Mouse (Mus musculus) limb, embryonic 15.5 days (tissue): ENCODE data around the gene Rps8. TPM values are rescaled to one million over a fixed set of nuclear protein-coding genes. Genes with fewer than 3 reads are reported as not detected.

Experiments used
- ATAC-seq: fragments of 200-750 bp; cut with Nextera tagmentation; 2 replicates; pipeline ENCODE4 v1.8.0; 2017; ENCODE audit warnings: low read depth, moderate TSS enrichment; ENCODE audit not compliant: insufficient number of reproducible peaks, low FRiP score, low TSS enrichment
- H3K27ac ChIP-seq: fragments of 300-500 bp; sonication (generic); 2 replicates; pipeline ENCODE4 v1.5.1; 2015; ENCODE audit warnings: moderate library complexity, mild to moderate bottlenecking, inconsistent platforms
- H3K27me3 ChIP-seq: fragments of 300-500 bp; sonication (generic); 2 replicates; pipeline ENCODE4 v1.6.1; 2015; ENCODE audit warnings: inconsistent platforms
- H3K36me3 ChIP-seq: fragments of 300-500 bp; sonication (generic); 2 replicates; pipeline ENCODE4 v1.6.1; 2015; ENCODE audit warnings: inconsistent platforms
- H3K4me1 ChIP-seq: fragments of 300-500 bp; sonication (generic); 2 replicates; pipeline ENCODE4 v1.6.1; 2015; ENCODE audit warnings: inconsistent platforms
- H3K4me2 ChIP-seq: fragments of 300-500 bp; sonication (generic); 2 replicates; pipeline ENCODE4 v1.6.1; 2015; ENCODE audit warnings: mild to moderate bottlenecking, inconsistent platforms
- H3K4me3 ChIP-seq: fragments of 300-500 bp; sonication (generic); 2 replicates; pipeline ENCODE4 v1.5.1; 2015; ENCODE audit warnings: mild to moderate bottlenecking, inconsistent platforms
- H3K9ac ChIP-seq: fragments of 300-500 bp; sonication (generic); 2 replicates; pipeline ENCODE4 v1.6.1; 2015; ENCODE audit warnings: inconsistent platforms
- H3K9me3 ChIP-seq: fragments of 300-500 bp; sonication (generic); 2 replicates; pipeline ENCODE4 v1.6.1; 2016; ENCODE audit warnings: inconsistent platforms
- WGBS: fragments of 180-500 bp; shearing (Covaris S2); methylation state at CpG from one replicate; pipeline ENCODE4 v1.1.7; 2015; 5-methylcytosine and 5-hydroxymethylcytosine counted together
- polyA plus RNA-seq: library from polyadenylated mRNA; unstranded; fragments of >200 nt; fragmentation: Nextera tagmentation; extraction: Ambion mirVana; gene quantifications from 2 replicates; pipeline ENCODE4 v1.2.1, GENCODE M21; 2015

The Rps8 gene
- polyA plus RNA-seq, 1 experiment from 2014 or later: 994 TPM

GRCm38 (mm10) chr4:117146176-117146575, 9.9 kb downstream of the Rps8 start:
- no peak overlapping the region for H3K27ac ChIP-seq
- H3K9me3 ChIP-seq: no peaks in the 10 kb centered on the region
- H3K27me3 ChIP-seq: no peaks in the 10 kb centered on the region
- H3K4me1 ChIP-seq: no peaks in the 10 kb centered on the region
- ATAC-seq: no peak
- H3K36me3 ChIP-seq: peaks cover 20% of the 10 kb centered on the region
- H3K4me3 ChIP-seq: no peak overlapping the region
- no peak overlapping the region for H3K4me2 ChIP-seq
- no peak overlapping the region for H3K9ac ChIP-seq
- WGBS: 33% methylated on average over 15 of the region's 15 CpGs

GRCm38 (mm10) chr4:117145248-117145647, 10.8 kb downstream of the Rps8 start:
- Histone ChIP-seq H3K9ac (no peak overlapping the region), H3K27ac (no peak overlapping the region), H3K27me3 (no peaks in the 10 kb centered on the region), H3K4me2 (no peak overlapping the region), H3K4me3 (no peak overlapping the region), H3K36me3 (peaks cover 11% of the 10 kb centered on the region), H3K4me1 (no peaks in the 10 kb centered on the region), H3K9me3 (no peaks in the 10 kb centered on the region)
- 90% methylated on average over 13 of the region's 13 CpGs for WGBS
- ATAC-seq: no peak

GRCm38 (mm10) chr4:117143023-117143422, 13.0 kb downstream of the Rps8 start:
- Histone ChIP-seq H3K4me1 (no peaks in the 10 kb centered on the region), H3K9me3 (no peaks in the 10 kb centered on the region), H3K9ac (no peak overlapping the region), H3K36me3 (no peaks in the 10 kb centered on the region), H3K27ac (no peak overlapping the region), H3K27me3 (no peaks in the 10 kb centered on the region), H3K4me2 (no peak overlapping the region), H3K4me3 (no peak overlapping the region)
- no peak for ATAC-seq
- 50% methylated on average over 7 of the region's 7 CpGs for WGBS

- WGBS: 36% methylated on average over 4 of the region's 4 CpGs
These were observed 15.4 kb downstream of the Rps8 start for GRCm38 (mm10) chr4:117140613-117141012.

GRCm38 (mm10) chr4:117139217-117139612, 16.8 kb downstream of the Rps8 start:
- Histone ChIP-seq H3K4me3 (no peak overlapping the region), H3K27ac (no peak overlapping the region), H3K36me3 (no peaks in the 10 kb centered on the region), H3K27me3 (no peaks in the 10 kb centered on the region), H3K4me2 (no peak overlapping the region), H3K9me3 (no peaks in the 10 kb centered on the region), H3K9ac (no peak overlapping the region), H3K4me1 (peaks cover 1% of the 10 kb centered on the region)
- 2% methylated on average over 2 of the region's 2 CpGs for WGBS
- no peak for ATAC-seq

More at GRCm38 (mm10) chr4:117140613-117141012, 15.4 kb downstream of the Rps8 start:
- no peak for ATAC-seq
- no peak overlapping the region for H3K27ac ChIP-seq
- no peak overlapping the region for H3K4me3 ChIP-seq
- no peak overlapping the region for H3K9ac ChIP-seq
- no peaks in the 10 kb centered on the region for H3K9me3 ChIP-seq
- no peaks in the 10 kb centered on the region for H3K27me3 ChIP-seq
- no peaks in the 10 kb centered on the region for H3K36me3 ChIP-seq
- no peaks in the 10 kb centered on the region for H3K4me1 ChIP-seq
- no peak overlapping the region for H3K4me2 ChIP-seq

GRCm38 (mm10) chr4:117138295-117139216, 17.5 kb downstream of the Rps8 start:
- H3K4me3 ChIP-seq: no peak overlapping the region
- no peak overlapping the region for H3K4me2 ChIP-seq
- no peaks in the 10 kb centered on the region for H3K36me3 ChIP-seq
- peaks cover 4% of the 10 kb centered on the region for H3K4me1 ChIP-seq
- H3K9me3 ChIP-seq: no peaks in the 10 kb centered on the region
- H3K27ac ChIP-seq: no peak overlapping the region
- WGBS: 62% methylated on average over 16 of the region's 17 CpGs
- no peak for ATAC-seq
- no peaks in the 10 kb centered on the region for H3K27me3 ChIP-seq
- H3K9ac ChIP-seq: no peak overlapping the region

GRCm38 (mm10) chr4:117136034-117136433, 20.0 kb downstream of the Rps8 start:
- WGBS: 27% methylated on average over 8 of the region's 8 CpGs
- no peak for ATAC-seq
- Histone ChIP-seq H3K4me1 (peaks cover 16% of the 10 kb centered on the region), H3K27me3 (peaks cover 18% of the 10 kb centered on the region), H3K4me2 (no peak overlapping the region), H3K9me3 (no peaks in the 10 kb centered on the region), H3K9ac (no peak overlapping the region), H3K4me3 (no peak overlapping the region), H3K36me3 (peaks cover under 1% of the 10 kb centered on the region; the same call in 1 of the 2 replicates), H3K27ac (no peak overlapping the region)

- Histone ChIP-seq H3K9me3 (no peaks in the 10 kb centered on the region), H3K27me3 (peaks cover 18% of the 10 kb centered on the region), H3K4me1 (peaks cover 16% of the 10 kb centered on the region), H3K27ac (no peak overlapping the region), H3K36me3 (peaks cover 12% of the 10 kb centered on the region), H3K4me3 (no peak overlapping the region), H3K4me2 (no peak overlapping the region), H3K9ac (no peak overlapping the region)
- 33% methylated on average over 2 of the region's 2 CpGs for WGBS
- ATAC-seq: no peak
These were observed 21.4 kb downstream of the Rps8 start for GRCm38 (mm10) chr4:117134601-117134995.

GRCm38 (mm10) chr4:117133817-117134600, 22.0 kb downstream of the Rps8 start, which contains the start of gene Plk3:
Gene Plk3 (minus strand): TSS chr4:117133963.
- peak within 1 kb of the TSS; percentile 81 for H3K4me3 ChIP-seq
- peaks cover 15% of the 10 kb centered on the region for H3K36me3 ChIP-seq
- H3K4me1 ChIP-seq: peaks cover 16% of the 10 kb centered on the region
- 2% methylated on average over 31 of the region's 48 CpGs for WGBS
- H3K27ac ChIP-seq: peak within 1 kb of the TSS; percentile 54
- peak; percentile 85 for ATAC-seq
- peak within 1 kb of the TSS; percentile 91 for H3K4me2 ChIP-seq
- no peaks in the 10 kb centered on the region for H3K9me3 ChIP-seq
- H3K27me3 ChIP-seq: peaks cover 18% of the 10 kb centered on the region
- peak within 1 kb of the TSS; percentile 54 for H3K9ac ChIP-seq

- Histone ChIP-seq H3K9me3 (no peaks in the 10 kb centered on the region), H3K4me1 (peaks cover 16% of the 10 kb centered on the region), H3K27ac (peak overlapping the region; percentile 38; the same call in 1 of the 2 replicates), H3K27me3 (peaks cover 18% of the 10 kb centered on the region), H3K9ac (peak overlapping the region; percentile 54), H3K4me3 (peak overlapping the region; percentile 81), H3K4me2 (peak overlapping the region; percentile 91), H3K36me3 (peaks cover 21% of the 10 kb centered on the region)
- ATAC-seq: 0 out of 2 replicates have a peak, but pooled peaks have one; percentile 0
- 0% methylated on average over 42 of the region's 42 CpGs for WGBS
These were observed 22.7 kb downstream of the Rps8 start for GRCm38 (mm10) chr4:117133366-117133796.

- H3K9ac ChIP-seq: no peak overlapping the region
- H3K36me3 ChIP-seq: peaks cover 26% of the 10 kb centered on the region
- H3K27me3 ChIP-seq: peaks cover 18% of the 10 kb centered on the region
- no peaks in the 10 kb centered on the region for H3K9me3 ChIP-seq
- ATAC-seq: no peak
- peaks cover 16% of the 10 kb centered on the region for H3K4me1 ChIP-seq
- 20% methylated on average over 11 of the region's 11 CpGs for WGBS
- H3K27ac ChIP-seq: no peak overlapping the region
- peak overlapping the region; percentile 81 for H3K4me3 ChIP-seq
- H3K4me2 ChIP-seq: peak overlapping the region; percentile 91
These were observed 23.3 kb downstream of the Rps8 start for GRCm38 (mm10) chr4:117132794-117133143.
